Mouse (Mus musculus) CH12.LX (cell line): ENCODE measurements around the gene Casz1. TPM values are rescaled to one million over a fixed set of nuclear protein-coding genes. Genes with fewer than 3 reads are reported as not detected.

Experiments
- DNase-seq: peaks from one replicate; pipeline ENCODE4 v3.0.0-alpha.2; 2013; ENCODE audit errors: extremely low read depth
- H3K27ac ChIP-seq: 2 replicates; pipeline ENCODE4 v1.5.1; 2012; ENCODE audit warnings: low read depth, mild to moderate bottlenecking, control low read depth, moderate library complexity; ENCODE audit not compliant: insufficient read depth
- H3K27me3 ChIP-seq: replicated peaks from 2 replicates; pipeline ENCODE3; 2012; ENCODE audit warnings: inconsistent platforms
- H3K36me3 ChIP-seq, 2 experiments: replicated peaks in 1 of 2; 2 replicates each; pipeline versions ENCODE3 to v1.6.1; 2012; ENCODE audit warnings: inconsistent platforms in 1 of 2, low read length in 1 of 2, mild to moderate bottlenecking in 1 of 2, mixed read lengths in 1 of 2, moderate library complexity in 1 of 2; ENCODE audit not compliant: control insufficient read depth in 1 of 2, insufficient read depth in 1 of 2
- H3K4me1 ChIP-seq, 2 experiments: 2 replicates each; pipeline ENCODE4 v1.6.1; 2012; ENCODE audit warnings: inconsistent platforms in 1 of 2, moderate library complexity in 1 of 2; ENCODE audit not compliant: insufficient read depth in 2 of 2, control insufficient read depth in 1 of 2
- H3K4me2 ChIP-seq: 2 replicates; pipeline ENCODE4 v1.6.1; 2012; ENCODE audit warnings: low read depth, mild to moderate bottlenecking, control low read depth; ENCODE audit not compliant: poor library complexity, insufficient read depth, severe bottlenecking
- H3K4me3 ChIP-seq, 3 experiments: fragments of 150-350 bp in 1 of 3; sonication (generic) in 1 of 3; replicated peaks in 1 of 3; 2 replicates each; pipeline versions ENCODE3 to v1.5.1; 2011 to 2012; ENCODE audit warnings: low read depth in 2 of 3, low read length in 2 of 3, mild to moderate bottlenecking in 2 of 3, moderate library complexity in 2 of 3, control low read depth in 1 of 3, improper control_type of control experiment in 1 of 3, inconsistent platforms in 1 of 3, mixed read lengths in 1 of 3; ENCODE audit not compliant: poor library complexity in 1 of 3
- H3K79me2 ChIP-seq: replicated peaks from 2 replicates; pipeline ENCODE4 v1.6.1; 2012; ENCODE audit warnings: mild to moderate bottlenecking, moderate library complexity; ENCODE audit not compliant: control insufficient read depth, poor library complexity, insufficient read depth, severe bottlenecking; ENCODE audit errors: extremely low read depth
- H3K9ac ChIP-seq: 2 replicates; pipeline ENCODE4 v1.6.1; 2012; ENCODE audit warnings: low read depth, mild to moderate bottlenecking, control low read depth, moderate library complexity; ENCODE audit not compliant: insufficient read depth
- H3K9me3 ChIP-seq: replicated peaks from 2 replicates; pipeline ENCODE3; 2012; ENCODE audit warnings: low read length, inconsistent platforms, mixed read lengths
- BHLHE40 ChIP-seq: IDR thresholded peaks from 2 replicates; pipeline ENCODE4 v1.6.1; 2011; ENCODE audit warnings: mild to moderate bottlenecking, low read depth, low read length, improper control_type of control experiment
- CHD1 ChIP-seq: IDR thresholded peaks from 2 replicates; pipeline ENCODE4 v1.6.1; 2012; ENCODE audit warnings: low read depth, low read length, improper control_type of control experiment, inconsistent platforms
- CHD2 ChIP-seq: IDR thresholded peaks from 2 replicates; pipeline ENCODE4 v1.6.1; 2011; ENCODE audit warnings: low read length, improper control_type of control experiment
- CTCF ChIP-seq, 2 experiments: IDR thresholded peaks in 1 of 2; conservative IDR thresholded peaks in 1 of 2; 2 replicates each; pipeline ENCODE4 v1.5.1; 2011 to 2012; ENCODE audit warnings: low read depth in 2 of 2, low read length in 2 of 2, improper control_type of control experiment in 1 of 2, inconsistent platforms in 1 of 2, mild to moderate bottlenecking in 1 of 2, moderate library complexity in 1 of 2
- E2F4 ChIP-seq: IDR thresholded peaks from 2 replicates; pipeline ENCODE4 v1.6.1; 2011; ENCODE audit warnings: low read depth, low read length, improper control_type of control experiment; ENCODE audit not compliant: insufficient replicate concordance
- ETS1 ChIP-seq: conservative IDR thresholded peaks from 2 replicates; pipeline ENCODE4 v1.6.1; 2012; ENCODE audit warnings: low read depth, mild to moderate bottlenecking, inconsistent platforms, low read length, improper control_type of control experiment, moderate library complexity
- HCFC1 ChIP-seq: IDR thresholded peaks from 2 replicates; pipeline ENCODE4 v1.6.1; 2012; ENCODE audit warnings: low read depth, mild to moderate bottlenecking, inconsistent platforms, low read length, improper control_type of control experiment
- IRF4 ChIP-seq: IDR thresholded peaks from 2 replicates; pipeline ENCODE4 v1.6.1; 2014; ENCODE audit warnings: low read depth, mild to moderate bottlenecking, inconsistent platforms, low read length, improper control_type of control experiment
- KAT2A ChIP-seq: IDR thresholded peaks from 2 replicates; pipeline ENCODE4 v1.6.1; 2012; ENCODE audit warnings: low read length, improper control_type of control experiment, inconsistent platforms; ENCODE audit not compliant: insufficient replicate concordance
- MAFK ChIP-seq: IDR thresholded peaks from 2 replicates; pipeline ENCODE4 v1.6.1; 2011; ENCODE audit warnings: low read length, improper control_type of control experiment; ENCODE audit not compliant: insufficient replicate concordance
- MAX ChIP-seq: IDR thresholded peaks from 2 replicates; pipeline ENCODE4 v1.6.1; 2011; ENCODE audit warnings: low read length, improper control_type of control experiment
- MXI1 ChIP-seq: IDR thresholded peaks from 2 replicates; pipeline ENCODE4 v1.6.1; 2011; ENCODE audit warnings: mild to moderate bottlenecking, low read depth, low read length, improper control_type of control experiment
- MYC ChIP-seq: IDR thresholded peaks from 2 replicates; pipeline ENCODE4 v1.6.1; 2011; ENCODE audit warnings: low read depth, mild to moderate bottlenecking, improper control_type of control experiment, low read length
- NELFE ChIP-seq: IDR thresholded peaks from 2 replicates; pipeline ENCODE4 v1.6.1; 2011; ENCODE audit warnings: low read depth, low read length, improper control_type of control experiment
- NRF1 ChIP-seq: IDR thresholded peaks from 2 replicates; pipeline ENCODE4 v1.6.1; 2014; ENCODE audit warnings: low read depth, mild to moderate bottlenecking, inconsistent platforms, low read length, improper control_type of control experiment, moderate library complexity
- POLR2AphosphoS2 ChIP-seq: IDR thresholded peaks from 2 replicates; pipeline ENCODE4 v1.6.1; 2011; ENCODE audit warnings: low read depth, low read length, improper control_type of control experiment
- SMC3 ChIP-seq: IDR thresholded peaks from 2 replicates; pipeline ENCODE4 v1.6.1; 2011; ENCODE audit warnings: low read depth, low read length, improper control_type of control experiment
- TBP ChIP-seq: conservative IDR thresholded peaks from 2 replicates; pipeline ENCODE4 v1.6.1; 2011; ENCODE audit warnings: low read depth, low read length, improper control_type of control experiment
- TCF12 ChIP-seq: IDR thresholded peaks from 2 replicates; pipeline ENCODE4 v1.6.1; 2014; ENCODE audit warnings: low read depth, mild to moderate bottlenecking, inconsistent platforms, low read length, improper control_type of control experiment
- USF1 ChIP-seq: IDR thresholded peaks from 2 replicates; pipeline ENCODE4 v1.6.1; 2014; ENCODE audit warnings: low read depth, mild to moderate bottlenecking, inconsistent platforms, low read length, improper control_type of control experiment
- ZKSCAN1 ChIP-seq: IDR thresholded peaks from 2 replicates; pipeline ENCODE4 v1.6.1; 2012; ENCODE audit warnings: low read depth, inconsistent platforms, low read length, improper control_type of control experiment, borderline replicate concordance
- ZMIZ1 ChIP-seq: IDR thresholded peaks from 2 replicates; pipeline ENCODE4 v1.6.1; 2012; ENCODE audit warnings: low read depth, mild to moderate bottlenecking, inconsistent platforms, low read length, improper control_type of control experiment
- ZNF384 ChIP-seq: IDR thresholded peaks from 2 replicates; pipeline ENCODE4 v1.6.1; 2012; ENCODE audit warnings: low read depth, low read length, improper control_type of control experiment, inconsistent platforms
- dilution Hi-C: fragments of 300-500 bp; cut with MboI; formaldehyde crosslinking; loops from 2 replicates; pipeline ENCODE4 v1.14.3; 2020; ENCODE audit warnings: low sequenced_read_pairs; ENCODE audit not compliant: extremely low pct_unique_long_range_greater_than_20kb, extremely low pct_ligation_motif_present
- in situ Hi-C: fragments of 300-500 bp; cut with MboI; formaldehyde crosslinking; loops from 3 replicates; pipeline ENCODE4 v1.14.3; 2019; ENCODE audit warnings: low sequenced_read_pairs, low pct_ligation_motif_present, low pct_unique_long_range_greater_than_20kb, mixed read lengths
- polyA plus RNA-seq: library from polyadenylated mRNA; unstranded; fragments of >175 nt; gene quantifications from 2 replicates; pipeline ENCODE4 v1.2.1, GENCODE M21; 2012; ENCODE audit warnings: low read depth; ENCODE audit not compliant: insufficient read length
- total RNA-seq, 2 experiments: library from RNA; depleted of rRNA; stranded (reverse); fragments of 300-350 nt in 1 of 2; fragments of >200 nt in 1 of 2; gene quantifications; 2 replicates each; pipeline ENCODE4 v1.2.3; 2012 to 2014

Casz1 gene
- total and polyA plus RNA-seq, 3 experiments: 0.12 to 0.36 (median 0.17) TPM

DNA sequence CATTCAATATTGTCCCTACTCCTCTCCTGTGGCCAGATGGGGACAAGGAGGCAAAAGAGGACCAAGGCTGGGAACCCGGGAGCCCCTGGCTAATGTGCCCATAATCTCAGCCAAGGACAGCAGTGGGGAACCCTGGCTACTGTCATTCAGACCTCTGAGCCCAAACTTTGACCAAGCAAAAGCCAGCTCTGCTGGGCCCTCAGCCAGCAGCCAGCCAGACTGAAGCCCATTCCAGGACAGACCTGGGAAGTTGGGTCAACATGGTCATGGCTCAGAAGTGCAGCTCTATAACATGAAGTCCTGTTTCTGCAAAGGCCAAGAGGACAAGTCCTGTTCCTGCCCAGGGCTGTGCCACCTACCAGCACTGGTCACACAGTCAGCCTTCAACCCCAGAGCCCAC is 157.9 kb downstream of the Casz1 start:
- DNase-seq: no peak
- no peaks in the 10 kb centered on the region for H3K4me1 ChIP-seq
- no peaks in the 10 kb centered on the region for H3K9me3 ChIP-seq
- no peaks in the 10 kb centered on the region for H3K79me2 ChIP-seq
- H3K36me3 ChIP-seq: peaks cover 56 to 99% of the 10 kb centered on the region in 2 experiments
- in situ Hi-C loops: no loop called here
- dilution Hi-C loops: no loop called here
- no peak overlapping the region for H3K4me2 ChIP-seq
- H3K4me3 ChIP-seq: no peak overlapping the region
- TF ChIP-seq TCF12: no peak
- H3K9ac ChIP-seq: no peak overlapping the region
- no peak overlapping the region for H3K27ac ChIP-seq
- H3K27me3 ChIP-seq: no peaks in the 10 kb centered on the region

GRCm38 (mm10) chr4:148964541-148965310 is 160.5 kb downstream of the Casz1 start:
- no peaks in the 10 kb centered on the region for H3K27me3 ChIP-seq
- peaks cover 3 to 16% of the 10 kb centered on the region in 2 experiments for H3K4me1 ChIP-seq
- no peak overlapping the region for H3K9ac ChIP-seq
- dilution Hi-C loops: no loop called here
- H3K27ac ChIP-seq: no peak overlapping the region
- DNase-seq: no peak
- peaks cover 56 to 96% of the 10 kb centered on the region in 2 experiments for H3K36me3 ChIP-seq
- in situ Hi-C loops: no loop called here
- H3K4me2 ChIP-seq: no peak overlapping the region
- H3K4me3 ChIP-seq: no peak overlapping the region
- no peaks in the 10 kb centered on the region for H3K79me2 ChIP-seq
- H3K9me3 ChIP-seq: no peaks in the 10 kb centered on the region
- TF ChIP-seq CHD2 (no peak), MAX (no peak), MAFK (no peak), ZKSCAN1 (no peak), CHD1 (no peak), POLR2AphosphoS2 (no peak), SMC3 (no peak), E2F4 (no peak)

- Histone ChIP-seq H3K4me3 (no peak overlapping the region), H3K4me1 (peaks cover 4 to 29% of the 10 kb centered on the region in 2 experiments), H3K9me3 (no peaks in the 10 kb centered on the region), H3K4me2 (no peak overlapping the region), H3K36me3 (peaks cover 47 to 96% of the 10 kb centered on the region in 2 experiments), H3K27me3 (no peaks in the 10 kb centered on the region), H3K27ac (no peak overlapping the region), H3K79me2 (no peaks in the 10 kb centered on the region), H3K9ac (no peak overlapping the region)
- no peak for DNase-seq
- TF ChIP-seq SMC3 (no peak), USF1 (no peak), ZNF384 (no peak), MAFK (no peak), MYC (no peak), CTCF (conservative IDR thresholded peaks at IDR 0.05 in 1 of 2, IDR thresholded peaks at IDR 0.05 in 1 of 2; ENCODE audit: low read depth in 2 of 2, low read length in 2 of 2) (no peak), POLR2AphosphoS2 (no peak), KAT2A (no peak), HCFC1 (no peak), MXI1 (no peak), ZMIZ1 (no peak), TBP (no peak), ETS1 (no peak), NRF1 (no peak), NELFE (no peak), BHLHE40 (no peak), IRF4 (no peak)
- dilution Hi-C loops: no loop called here
- in situ Hi-C loops: no loop called here
Observed at GRCm38 (mm10) chr4:148966132-148966531, 161.9 kb downstream of the Casz1 start.
